Mouse (Mus musculus): ENCODE data around the gene Tmem151b.

DNA sequence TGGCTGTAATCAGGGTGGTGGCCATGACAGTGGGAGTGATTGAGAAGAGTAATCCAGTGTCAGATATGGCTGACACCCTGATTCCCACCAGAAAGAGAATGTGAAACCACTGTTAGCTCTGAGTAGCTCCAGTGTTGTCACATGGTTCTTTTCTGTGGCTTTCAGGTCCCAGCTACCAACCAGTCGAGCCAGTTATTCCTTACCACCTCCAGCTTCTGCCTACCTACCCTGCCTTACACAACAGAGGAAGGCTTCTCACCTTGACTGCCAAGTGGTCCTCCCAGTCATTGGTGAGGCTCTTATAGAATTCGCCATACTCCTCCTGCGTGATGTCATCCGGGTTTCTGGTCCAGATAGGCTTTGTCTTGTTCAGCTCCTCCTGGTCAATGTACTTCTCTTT, 20.5 kb upstream of the Tmem151b start:
- TF ChIP-seq CTCF (IDR thresholded peaks at IDR 0.05; ENCODE audit: control insufficient read depth, insufficient read depth, insufficient replicate concordance, low read depth, low read length) (no peak), POLR2A (IDR thresholded peaks at IDR 0.05; ENCODE audit: control insufficient read depth, low read depth, low read length) (no peak)
